Mouse (Mus musculus): ENCODE data around the gene Nt5e. TPM values are rescaled to one million over a fixed set of nuclear protein-coding genes. Genes with fewer than 3 reads are reported as not detected.
A peak's percentile ranks its signal among the peaks of the same experiment; 100 is the strongest.

Gene Nt5e
- polyA plus RNA-seq, 1 experiment from 2014 or later: 0.36 TPM

DNA sequence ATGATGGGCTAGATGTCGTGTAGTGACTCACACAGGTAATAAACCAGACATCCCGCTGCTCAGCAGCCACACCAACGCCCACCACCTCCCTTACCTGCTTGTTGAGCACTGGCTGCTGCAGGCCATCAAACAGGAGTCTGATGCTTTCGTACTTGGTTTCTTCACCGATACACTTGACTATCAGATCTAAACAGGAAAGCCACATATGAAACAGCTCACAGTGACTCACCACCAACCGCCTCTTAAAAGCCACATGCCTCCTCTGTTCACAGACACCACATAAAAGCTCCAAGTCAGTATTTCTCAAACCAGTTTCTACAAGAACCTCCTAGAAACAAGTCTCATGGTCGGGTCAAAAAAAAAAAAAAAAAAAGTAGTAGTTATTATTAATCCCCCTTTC is 53.1 kb downstream of the Nt5e start:
- ATAC-seq (ENCODE audit: low FRiP score, low TSS enrichment): no peak

DNA sequence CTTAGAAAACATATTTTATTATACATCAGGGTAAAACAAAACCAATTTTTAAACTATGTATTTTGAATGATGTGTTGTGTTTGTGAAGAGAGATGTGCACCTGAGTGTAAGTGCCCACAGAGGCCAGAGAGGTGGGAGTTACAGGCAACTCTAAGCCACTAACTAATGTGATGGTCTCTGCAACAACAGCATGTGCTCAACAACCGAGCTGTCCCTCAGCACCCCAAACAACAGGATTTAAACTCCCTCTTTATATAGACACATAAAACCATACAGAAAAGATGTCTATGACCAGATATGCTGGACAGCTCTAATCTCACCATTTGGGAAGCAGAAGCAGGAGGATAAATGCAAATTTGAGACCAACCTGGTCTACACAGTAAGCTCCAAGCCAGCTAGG is 53.5 kb downstream of the Nt5e start:
- Histone ChIP-seq H3K36me3 (ENCODE audit: control insufficient read depth, insufficient read depth, low read length) (peaks cover 52% of the 10 kb centered on the region), H3K4me2 (ENCODE audit: low read length) (no peak overlapping the region), H3K4me1 (ENCODE audit: control insufficient read depth, insufficient read depth, low read length) (no peaks in the 10 kb centered on the region), H3K27me3 (ENCODE audit: control insufficient read depth, insufficient read depth, low read length) (no peaks in the 10 kb centered on the region), H3K9me3 (ENCODE audit: control insufficient read depth, low read length) (no peaks in the 10 kb centered on the region), H3K4me3 (replicated peaks; ENCODE audit: low read depth, low read length) (no peak overlapping the region), H3K9ac (replicated peaks; ENCODE audit: low read length) (no peak overlapping the region), H3K27ac (replicated peaks; ENCODE audit: low read depth, low read length) (no peak overlapping the region)
- no peak for ATAC-seq (ENCODE audit: low FRiP score, low TSS enrichment)
- 92% methylated on average over 1 of the region's 1 CpGs for WGBS
- DNase-seq: no peak

More for the DNA sequence above, 53.1 kb downstream of the Nt5e start:
- Histone ChIP-seq H3K4me1 (ENCODE audit: control insufficient read depth, insufficient read depth, low read length) (no peaks in the 10 kb centered on the region), H3K27me3 (ENCODE audit: control insufficient read depth, insufficient read depth, low read length) (no peaks in the 10 kb centered on the region), H3K27ac (replicated peaks; ENCODE audit: low read depth, low read length) (no peak overlapping the region), H3K4me3 (replicated peaks; ENCODE audit: low read depth, low read length) (no peak overlapping the region), H3K36me3 (ENCODE audit: control insufficient read depth, insufficient read depth, low read length) (peaks cover 49% of the 10 kb centered on the region), H3K9ac (replicated peaks; ENCODE audit: low read length) (no peak overlapping the region), H3K9me3 (ENCODE audit: control insufficient read depth, low read length) (no peaks in the 10 kb centered on the region), H3K4me2 (ENCODE audit: low read length) (no peak overlapping the region)
- WGBS: 82% methylated on average over 7 of the region's 7 CpGs
- DNase-seq: no peak

DNA sequence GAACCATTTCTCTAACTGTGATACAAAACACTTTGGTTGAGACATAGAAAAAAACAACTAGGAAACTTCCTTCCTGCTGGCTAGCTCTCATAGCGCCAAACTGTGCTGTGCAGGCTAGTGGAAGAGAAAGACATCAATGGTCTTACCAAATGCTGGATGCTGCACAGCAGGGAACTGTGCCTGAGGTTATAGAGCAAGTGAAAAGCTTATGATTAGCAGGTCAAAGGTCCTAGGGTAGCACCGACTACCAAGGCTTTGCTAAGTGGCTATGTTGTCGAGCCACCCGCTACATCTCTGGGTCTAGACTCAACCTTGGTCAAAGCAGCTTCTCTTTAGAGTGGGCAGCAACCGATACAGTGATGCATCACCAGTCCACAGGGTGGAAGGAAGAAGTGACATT is 61.8 kb downstream of the Nt5e start:
- Histone ChIP-seq H3K27me3 (ENCODE audit: control insufficient read depth, insufficient read depth, low read length) (no peaks in the 10 kb centered on the region), H3K36me3 (ENCODE audit: control insufficient read depth, insufficient read depth, low read length) (peaks cover 30% of the 10 kb centered on the region), H3K4me3 (replicated peaks; ENCODE audit: low read depth, low read length) (no peak overlapping the region), H3K9me3 (ENCODE audit: control insufficient read depth, low read length) (no peaks in the 10 kb centered on the region), H3K9ac (replicated peaks; ENCODE audit: low read length) (no peak overlapping the region), H3K27ac (replicated peaks; ENCODE audit: low read depth, low read length) (no peak overlapping the region), H3K4me2 (ENCODE audit: low read length) (no peak overlapping the region), H3K4me1 (ENCODE audit: control insufficient read depth, insufficient read depth, low read length) (no peaks in the 10 kb centered on the region)
- DNase-seq: no peak
- no peak for ATAC-seq (ENCODE audit: low FRiP score, low TSS enrichment)
- 54% methylated on average over 5 of the region's 5 CpGs for WGBS

DNA sequence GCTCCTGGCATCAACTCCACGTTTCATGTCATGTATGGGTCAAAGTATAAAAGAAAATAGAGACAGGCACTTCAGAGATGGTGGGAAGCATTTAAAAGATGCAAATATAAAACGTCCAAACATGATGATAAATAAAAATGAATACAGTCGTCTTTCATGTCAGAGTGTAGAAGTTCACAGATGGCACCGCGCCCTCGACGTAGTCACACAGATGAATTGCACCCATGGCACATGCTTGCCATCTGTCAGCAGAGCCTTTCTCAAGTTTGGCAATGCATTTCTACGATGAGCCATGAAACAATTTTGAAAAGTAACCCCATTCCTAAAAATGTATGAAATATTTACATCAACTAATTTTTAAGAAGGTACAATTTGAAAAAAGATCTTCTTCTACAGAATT is 67.9 kb downstream of the Nt5e start:
- Histone ChIP-seq H3K4me1 (ENCODE audit: control insufficient read depth, insufficient read depth, low read length) (no peaks in the 10 kb centered on the region), H3K27me3 (ENCODE audit: control insufficient read depth, insufficient read depth, low read length) (no peaks in the 10 kb centered on the region), H3K4me3 (replicated peaks; ENCODE audit: low read depth, low read length) (no peak overlapping the region), H3K36me3 (ENCODE audit: control insufficient read depth, insufficient read depth, low read length) (peaks cover 36% of the 10 kb centered on the region), H3K9me3 (ENCODE audit: control insufficient read depth, low read length) (no peaks in the 10 kb centered on the region), H3K27ac (replicated peaks; ENCODE audit: low read depth, low read length) (no peak overlapping the region), H3K9ac (replicated peaks; ENCODE audit: low read length) (no peak overlapping the region), H3K4me2 (ENCODE audit: low read length) (no peak overlapping the region)
- no peak for DNase-seq
- no peak for ATAC-seq (ENCODE audit: low FRiP score, low TSS enrichment)
- 83% methylated on average over 8 of the region's 8 CpGs for WGBS

DNA sequence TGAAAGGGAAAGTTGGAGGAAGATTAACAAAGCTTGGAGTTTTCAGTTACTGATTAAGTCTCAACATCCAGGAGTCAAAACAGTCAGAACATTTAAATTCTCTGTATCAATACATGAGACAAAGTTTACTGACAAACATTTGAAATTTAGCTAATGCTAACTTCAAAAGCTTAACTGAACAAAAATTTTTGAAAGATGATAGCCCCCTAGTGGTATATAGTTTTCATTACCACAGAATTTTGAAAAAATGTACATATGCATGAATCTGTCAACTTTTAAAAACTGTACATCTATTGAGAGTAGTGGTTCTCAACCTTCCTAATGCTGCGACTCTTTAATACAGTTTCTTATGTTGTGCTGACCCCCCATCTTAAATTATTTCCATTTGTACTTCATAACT is 71.5 kb downstream of the Nt5e start:
- peak; percentile 59 for DNase-seq
- Histone ChIP-seq H3K9me3 (ENCODE audit: control insufficient read depth, low read length) (no peaks in the 10 kb centered on the region), H3K36me3 (ENCODE audit: control insufficient read depth, insufficient read depth, low read length) (peaks cover 38% of the 10 kb centered on the region), H3K27me3 (ENCODE audit: control insufficient read depth, insufficient read depth, low read length) (no peaks in the 10 kb centered on the region), H3K4me1 (ENCODE audit: control insufficient read depth, insufficient read depth, low read length) (no peaks in the 10 kb centered on the region), H3K9ac (replicated peaks; ENCODE audit: low read length) (no peak overlapping the region), H3K27ac (replicated peaks; ENCODE audit: low read depth, low read length) (no peak overlapping the region), H3K4me2 (ENCODE audit: low read length) (no peak overlapping the region), H3K4me3 (replicated peaks; ENCODE audit: low read depth, low read length) (no peak overlapping the region)
- 79% methylated on average over 1 of the region's 1 CpGs for WGBS
- no peak for ATAC-seq (ENCODE audit: low FRiP score, low TSS enrichment)

DNA sequence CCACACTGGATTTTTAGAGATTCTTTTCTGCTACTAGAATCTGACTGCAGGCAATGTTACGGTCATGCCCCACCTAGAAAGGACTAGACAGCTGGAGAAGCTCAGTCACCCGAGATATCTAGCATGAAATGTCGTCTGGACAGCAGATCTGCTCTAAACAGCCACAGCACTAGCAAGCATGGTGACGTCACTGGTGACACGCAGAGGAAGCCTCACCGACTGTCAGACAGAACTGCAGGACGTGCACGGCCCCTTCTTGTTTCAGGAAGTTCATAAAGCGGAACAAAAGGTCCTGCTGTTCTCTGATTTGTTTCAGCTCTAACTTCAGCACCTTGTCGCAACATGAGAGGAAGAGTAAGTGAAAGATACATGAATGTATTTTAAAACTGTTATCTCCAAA is 77.1 kb downstream of the Nt5e start:
- no peak overlapping the region for H3K27ac ChIP-seq (replicated peaks; ENCODE audit: low read depth, low read length)
- H3K27me3 ChIP-seq (ENCODE audit: control insufficient read depth, insufficient read depth, low read length): no peaks in the 10 kb centered on the region
- H3K4me2 ChIP-seq (ENCODE audit: low read length): no peak overlapping the region
- no peak overlapping the region for H3K4me3 ChIP-seq (replicated peaks; ENCODE audit: low read depth, low read length)
- H3K36me3 ChIP-seq (ENCODE audit: control insufficient read depth, insufficient read depth, low read length): peaks cover 41% of the 10 kb centered on the region
- WGBS: 79% methylated on average over 10 of the region's 10 CpGs
- no peak for ATAC-seq (ENCODE audit: low FRiP score, low TSS enrichment)
- no peaks in the 10 kb centered on the region for H3K4me1 ChIP-seq (ENCODE audit: control insufficient read depth, insufficient read depth, low read length)
- H3K9ac ChIP-seq (replicated peaks; ENCODE audit: low read length): no peak overlapping the region
- H3K9me3 ChIP-seq (ENCODE audit: control insufficient read depth, low read length): no peaks in the 10 kb centered on the region
- DNase-seq: peak; percentile 3

DNA sequence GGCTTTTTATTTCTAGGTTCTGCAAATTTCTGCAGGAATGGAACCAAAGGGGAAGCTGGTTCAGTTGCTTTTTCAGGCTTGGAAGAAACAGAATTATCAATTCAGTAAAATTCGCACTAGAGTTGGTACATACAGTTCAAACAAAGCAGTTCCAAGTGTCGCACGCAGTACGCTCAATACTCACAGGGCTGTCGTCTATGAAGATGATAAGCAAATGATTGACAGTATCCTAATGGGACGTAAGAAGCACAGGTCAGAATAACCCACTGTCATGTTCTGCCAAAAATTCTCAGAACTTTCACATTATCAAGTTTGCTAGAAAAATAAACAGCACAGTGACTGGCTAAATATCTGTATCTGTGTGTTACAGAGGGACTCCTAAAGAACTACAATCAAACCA is 77.5 kb downstream of the Nt5e start:
- DNase-seq (no peak), ATAC-seq (ENCODE audit: low FRiP score, low TSS enrichment) (no peak)
- Histone ChIP-seq H3K4me1 (ENCODE audit: control insufficient read depth, insufficient read depth, low read length) (no peaks in the 10 kb centered on the region), H3K27me3 (ENCODE audit: control insufficient read depth, insufficient read depth, low read length) (no peaks in the 10 kb centered on the region), H3K9me3 (ENCODE audit: control insufficient read depth, low read length) (no peaks in the 10 kb centered on the region), H3K4me2 (ENCODE audit: low read length) (no peak overlapping the region), H3K4me3 (replicated peaks; ENCODE audit: low read depth, low read length) (no peak overlapping the region), H3K9ac (replicated peaks; ENCODE audit: low read length) (no peak overlapping the region), H3K27ac (replicated peaks; ENCODE audit: low read depth, low read length) (no peak overlapping the region), H3K36me3 (ENCODE audit: control insufficient read depth, insufficient read depth, low read length) (peaks cover 44% of the 10 kb centered on the region)
- WGBS: 93% methylated on average over 6 of the region's 6 CpGs

DNA sequence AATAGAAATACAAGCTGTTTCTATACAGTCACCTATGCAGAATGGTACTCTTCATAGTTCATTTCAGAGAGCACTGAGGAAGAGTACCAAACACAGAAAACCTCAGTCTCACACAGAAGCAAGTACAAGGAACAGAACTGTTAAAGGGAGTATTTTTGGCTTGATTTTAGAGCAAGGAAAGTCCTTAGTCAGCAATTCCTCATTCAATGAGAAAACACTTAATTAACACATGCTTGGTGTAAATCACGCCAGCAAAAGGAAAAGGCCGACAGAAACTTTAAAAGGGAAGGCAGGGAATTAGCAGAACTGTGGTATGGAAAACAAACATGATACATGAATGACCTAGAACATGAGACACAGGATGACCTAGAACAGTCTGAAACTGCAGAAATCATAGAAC is 83.0 kb downstream of the Nt5e start:
- H3K27me3 ChIP-seq (ENCODE audit: control insufficient read depth, insufficient read depth, low read length): no peaks in the 10 kb centered on the region
- no peak overlapping the region for H3K27ac ChIP-seq (replicated peaks; ENCODE audit: low read depth, low read length)
- no peak overlapping the region for H3K4me2 ChIP-seq (ENCODE audit: low read length)
- no peaks in the 10 kb centered on the region for H3K4me1 ChIP-seq (ENCODE audit: control insufficient read depth, insufficient read depth, low read length)
- WGBS: 85% methylated on average over 2 of the region's 2 CpGs
- H3K4me3 ChIP-seq (replicated peaks; ENCODE audit: low read depth, low read length): no peak overlapping the region
- no peaks in the 10 kb centered on the region for H3K9me3 ChIP-seq (ENCODE audit: control insufficient read depth, low read length)
- H3K9ac ChIP-seq (replicated peaks; ENCODE audit: low read length): no peak overlapping the region
- DNase-seq (no peak), ATAC-seq (ENCODE audit: low FRiP score, low TSS enrichment) (no peak)
- peaks cover 28% of the 10 kb centered on the region for H3K36me3 ChIP-seq (ENCODE audit: control insufficient read depth, insufficient read depth, low read length)

DNA sequence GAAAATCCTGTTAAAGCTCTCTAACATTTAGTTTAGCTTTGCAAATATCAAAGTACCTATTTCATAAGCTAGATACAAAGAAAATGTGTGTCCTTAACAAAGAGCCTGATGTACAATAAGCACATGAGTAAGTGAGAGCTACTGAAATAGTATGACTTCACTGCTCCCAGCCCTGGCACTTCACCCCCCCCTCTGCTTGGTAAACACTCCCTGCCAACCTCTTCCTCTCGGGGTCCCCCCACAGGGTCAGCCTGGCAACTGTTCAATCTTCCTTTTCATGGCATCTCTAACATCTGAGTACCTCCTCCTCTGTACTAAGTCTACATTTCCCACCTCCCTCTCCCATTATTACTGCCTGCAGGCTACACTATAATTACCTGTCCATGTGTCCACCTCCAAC is 89.8 kb downstream of the Nt5e start:
- Histone ChIP-seq H3K4me1 (ENCODE audit: control insufficient read depth, insufficient read depth, low read length) (no peaks in the 10 kb centered on the region), H3K27ac (replicated peaks; ENCODE audit: low read depth, low read length) (no peak overlapping the region), H3K4me3 (replicated peaks; ENCODE audit: low read depth, low read length) (no peak overlapping the region), H3K4me2 (ENCODE audit: low read length) (no peak overlapping the region), H3K9ac (replicated peaks; ENCODE audit: low read length) (no peak overlapping the region), H3K27me3 (ENCODE audit: control insufficient read depth, insufficient read depth, low read length) (no peaks in the 10 kb centered on the region), H3K36me3 (ENCODE audit: control insufficient read depth, insufficient read depth, low read length) (peaks cover 22% of the 10 kb centered on the region), H3K9me3 (ENCODE audit: control insufficient read depth, low read length) (no peaks in the 10 kb centered on the region)
- DNase-seq (no peak), ATAC-seq (ENCODE audit: low FRiP score, low TSS enrichment) (no peak)
- 75% methylated on average over 1 of the region's 1 CpGs for WGBS

All from midbrain, embryonic 14.5 days (tissue).